In genomic region chr14:75130501-75131318, GRCm38 (mm10) we compare ENCODE assay signal across 8 mouse cellular contexts. TPM values are rescaled to one million over a fixed set of nuclear protein-coding genes. Genes with fewer than 3 reads are reported as not detected.
DNase-seq lines count a peak whose midpoint lies in the region; ATAC-seq and TF ChIP-seq lines count a peak whose summit lies in the region.

TSS of gene Lrrc63 (minus strand) at chr14:75130881.
TSS of gene Lcp1 (plus strand) at chr14:75131101.

- in situ Hi-C loops in CH12.LX (cut with MboI; ENCODE audit: low pct_ligation_motif_present, low pct_unique_long_range_greater_than_20kb, low sequenced_read_pairs), result no loop called here

- intact Hi-C loops in heart, postnatal 25 days (cut with DNase I), result loop anchor here (5.0 kb wide), 1 partner anchor 52 kb away; no protein-coding TSS in a partner anchor

- TF ChIP-seq CTCF in CH12.LX (conservative IDR thresholded peaks at IDR 0.05 in 1 of 2, IDR thresholded peaks at IDR 0.05 in 1 of 2; ENCODE audit: low read depth in 2 of 2, low read length in 2 of 2), result no peak
- TF ChIP-seq CTCF in lung, adult 2 months (IDR thresholded peaks at IDR 0.05; ENCODE audit: insufficient read depth, low read length), result no peak

- no peaks in the 10 kb centered on the region for H3K9me3 ChIP-seq in CH12.LX (replicated peaks; ENCODE audit: low read length)
- H3K9me3 ChIP-seq in forebrain, embryonic 15.5 days, result no peaks in the 10 kb centered on the region
- no peaks in the 10 kb centered on the region for H3K9me3 ChIP-seq in neural tube, embryonic 15.5 days (replicated peaks)

- H3K4me1 ChIP-seq in CH12.LX (ENCODE audit: control insufficient read depth in 1 of 2, insufficient read depth in 2 of 2), result peaks cover 0 to 16% of the 10 kb centered on the region in 2 experiments; a peak in 2 of 4 replicates
- peaks cover 7% of the 10 kb centered on the region for H3K4me1 ChIP-seq in forebrain, embryonic 15.5 days
- H3K4me1 ChIP-seq in lung, adult 2 months (ENCODE audit: control insufficient read depth, insufficient read depth, low read length), result peaks cover 16% of the 10 kb centered on the region
- peaks cover 3% of the 10 kb centered on the region; the same call in 1 of the 2 replicates for H3K4me1 ChIP-seq in neural tube, embryonic 15.5 days

- TF ChIP-seq POLR2A in CH12.LX (IDR thresholded peaks at IDR 0.05; ENCODE audit: low read depth, low read length), result peak; percentile 57
- peak; percentile 74; the same call in 1 of the 2 replicates for TF ChIP-seq POLR2A in lung, adult 2 months (IDR thresholded peaks at IDR 0.05; ENCODE audit: borderline replicate concordance, extremely low read depth, low read depth, low read length)

- WGBS in forebrain, embryonic 15.5 days, result 1% methylated on average over 41 of the region's 42 CpGs
- under 1% methylated on average over 42 of the region's 42 CpGs for WGBS in lung, adult 2 months
- WGBS in neural tube, embryonic 15.5 days, result under 1% methylated on average over 41 of the region's 42 CpGs

- 0 out of 2 replicates have a peak within 1 kb of the TSS, but pooled peaks have one; percentile 1 for H3K27ac ChIP-seq in CH12.LX (ENCODE audit: insufficient read depth, low read depth)
- peak within 1 kb of the TSS; percentile 50 for H3K27ac ChIP-seq in forebrain, embryonic 15.5 days (replicated peaks)
- H3K27ac ChIP-seq in neural tube, embryonic 15.5 days (replicated peaks), result peak within 1 kb of the TSS; percentile 67

- H3K79me2 ChIP-seq in CH12.LX (replicated peaks; ENCODE audit: control insufficient read depth, extremely low read depth, insufficient read depth, poor library complexity, severe bottlenecking), result no peaks in the 10 kb centered on the region

- peak; percentile 75 for DNase-seq in CH12.LX (ENCODE audit: extremely low read depth)
- peak; percentile 60 for DNase-seq in heart, postnatal 25 days (ENCODE audit: low spot score)
- peak; percentile 11 to 61 for DNase-seq in layer of hippocampus, adult 18-20 months (ENCODE audit: low spot score in 2 of 2)
- DNase-seq in lung, adult 2 months, result peak; percentile 78
- peak; percentile 70 for DNase-seq in testis, postnatal 14 days (ENCODE audit: low spot score)

- dilution Hi-C loops in CH12.LX (cut with MboI; ENCODE audit: extremely low pct_ligation_motif_present, extremely low pct_unique_long_range_greater_than_20kb, low sequenced_read_pairs), result no loop called here

- peaks cover 4% of the 10 kb centered on the region for H3K27me3 ChIP-seq in CH12.LX (replicated peaks)
- H3K27me3 ChIP-seq in forebrain, embryonic 15.5 days, result no peaks in the 10 kb centered on the region
- H3K27me3 ChIP-seq in neural tube, embryonic 15.5 days (replicated peaks), result no peaks in the 10 kb centered on the region

- no peak for TF ChIP-seq EP300 in CH12.LX (IDR thresholded peaks at IDR 0.05; ENCODE audit: low read length)

- peak within 1 kb of the TSS; percentile 62 for H3K9ac ChIP-seq in CH12.LX (ENCODE audit: insufficient read depth, low read depth)
- H3K9ac ChIP-seq in forebrain, embryonic 15.5 days (replicated peaks), result peak within 1 kb of the TSS; percentile 55
- peak within 1 kb of the TSS; percentile 57 for H3K9ac ChIP-seq in neural tube, embryonic 15.5 days (replicated peaks)

- H3K4me2 ChIP-seq in CH12.LX (ENCODE audit: insufficient read depth, low read depth, poor library complexity, severe bottlenecking), result peak within 1 kb of the TSS; percentile 95
- peak within 1 kb of the TSS; percentile 95 for H3K4me2 ChIP-seq in forebrain, embryonic 15.5 days (replicated peaks)
- peak within 1 kb of the TSS; percentile 90 for H3K4me2 ChIP-seq in neural tube, embryonic 15.5 days

- peak within 1 kb of the TSS; percentile 66 to 75 (median 74) for H3K4me3 ChIP-seq in CH12.LX (replicated peaks in 1 of 3; ENCODE audit: low read depth in 2 of 3, low read length in 2 of 3, poor library complexity in 1 of 3)
- peak within 1 kb of the TSS; percentile 71 for H3K4me3 ChIP-seq in forebrain, embryonic 15.5 days
- peak within 1 kb of the TSS; percentile 84 for H3K4me3 ChIP-seq in lung, adult 2 months (replicated peaks; ENCODE audit: extremely low read depth, low read depth, low read length)
- H3K4me3 ChIP-seq in neural tube, embryonic 15.5 days (replicated peaks), result peak within 1 kb of the TSS; percentile 64

- TF ChIP-seq RAD21 in CH12.LX (IDR thresholded peaks at IDR 0.05; ENCODE audit: low read depth, low read length), result no peak

- H3K36me3 ChIP-seq in CH12.LX (replicated peaks in 1 of 2; ENCODE audit: control insufficient read depth in 1 of 2, insufficient read depth in 1 of 2, low read length in 1 of 2), result no peaks in the 10 kb centered on the region
- H3K36me3 ChIP-seq in forebrain, embryonic 15.5 days, result no peaks in the 10 kb centered on the region
- no peaks in the 10 kb centered on the region for H3K36me3 ChIP-seq in neural tube, embryonic 15.5 days

- ATAC-seq in cerebellum, adult (ENCODE audit: insufficient number of reproducible peaks, low FRiP score, low TSS enrichment), result peak; percentile 62
- peak; percentile 94 for ATAC-seq in forebrain, embryonic 15.5 days (replicated peaks)
- peak; percentile 92 for ATAC-seq in neural tube, embryonic 15.5 days (ENCODE audit: low FRiP score)

TF ChIP-seq in CH12.LX, 34 proteins besides CTCF, POLR2A, EP300 and RAD21:
- TF ChIP-seq MXI1 (IDR thresholded peaks at IDR 0.05; ENCODE audit: low read depth, low read length) (peak; percentile 90), MAFK (IDR thresholded peaks at IDR 0.05; ENCODE audit: insufficient replicate concordance, low read length) (no peak), KAT2A (IDR thresholded peaks at IDR 0.05; ENCODE audit: insufficient replicate concordance, low read length) (no peak), UBTF (IDR thresholded peaks at IDR 0.05; ENCODE audit: low read depth, low read length) (no peak), NRF1 (IDR thresholded peaks at IDR 0.05; ENCODE audit: low read depth, low read length) (peak; percentile 81), TCF12 (IDR thresholded peaks at IDR 0.05; ENCODE audit: low read depth, low read length) (0 out of 2 replicates have a peak, but pooled peaks have one; percentile 9), ZMIZ1 (IDR thresholded peaks at IDR 0.05; ENCODE audit: low read depth, low read length) (no peak), GABPA (IDR thresholded peaks at IDR 0.05; ENCODE audit: insufficient replicate concordance, low read depth, low read length) (no peak), RCOR1 (conservative IDR thresholded peaks at IDR 0.05; ENCODE audit: low read depth, low read length) (no peak), JUN (IDR thresholded peaks at IDR 0.05; ENCODE audit: insufficient read depth, low read depth, low read length) (no peak), MYC (IDR thresholded peaks at IDR 0.05; ENCODE audit: low read depth, low read length) (peak; percentile 22; the same call in 1 of the 2 replicates), JUND (conservative IDR thresholded peaks at IDR 0.05; ENCODE audit: low read depth, low read length) (no peak), USF2 (conservative IDR thresholded peaks at IDR 0.05; ENCODE audit: low read depth, low read length) (no peak)

RNA-seq across cellular contexts. Expression of gene Lrrc63, which starts in this region (rescaled TPM):
- total RNA-seq in CH12.LX (2012; rRNA removed) (not detected in 2 replicates), CH12.LX (2014; rRNA removed) (0.15 TPM in 1 of 2 replicates, not detected in the other)
- not detected in 2 replicates for polyA plus RNA-seq in CH12.LX (2012; ENCODE audit: insufficient read length, low read depth)
- polyA plus RNA-seq in forebrain, embryonic 15.5 days (2015; fragmentation: Nextera tagmentation; extraction: Ambion mirVana), result not detected in 2 replicates
- not detected for total RNA-seq in heart, postnatal 25 days (2021)
- not detected for total RNA-seq in layer of hippocampus, adult 18-20 months (2021)
- polyA plus RNA-seq in lung, adult 2 months (2012; rRNA removed), result 0.03 and 0.04 TPM in 2 replicates
- not detected in 2 replicates for polyA plus RNA-seq in neural tube, embryonic 15.5 days (2015; fragmentation: Nextera tagmentation; extraction: Ambion mirVana)

RNA-seq across cellular contexts. Expression of gene Lcp1, which starts in this region (rescaled TPM):
- total RNA-seq in CH12.LX (2012; rRNA removed) (258 and 289 TPM in 2 replicates), CH12.LX (2014; rRNA removed) (373 and 384 TPM in 2 replicates)
- 777 and 805 TPM in 2 replicates for polyA plus RNA-seq in CH12.LX (2012; ENCODE audit: insufficient read length, low read depth)
- 11.2 and 12.4 TPM in 2 replicates for polyA plus RNA-seq in forebrain, embryonic 15.5 days (2015; fragmentation: Nextera tagmentation; extraction: Ambion mirVana)
- total RNA-seq in heart, postnatal 25 days (2021), result 10 to 100 TPM; 12.9 to 13.0 TPM
- 1 to 10 TPM; 5.2 to 6.0 TPM for total RNA-seq in layer of hippocampus, adult 18-20 months (2021)
- 26.6 and 54.4 TPM in 2 replicates for polyA plus RNA-seq in lung, adult 2 months (2012; rRNA removed)
- 12.4 and 38.7 TPM in 2 replicates for polyA plus RNA-seq in neural tube, embryonic 15.5 days (2015; fragmentation: Nextera tagmentation; extraction: Ambion mirVana)

Comparison
In these comparisons a context has a peak if more than half of its experiments do, and no peak if none do; other contexts are left out.
1. Peak in every context shown above with its lines: DNase-seq, ATAC-seq, H3K4me3 ChIP-seq and H3K27ac ChIP-seq.
2. RNA of gene Lcp1 (total RNA-seq): 258 to 384 TPM in CH12.LX; 12.9 to 13.0 TPM in heart, postnatal 25 days and 5.2 to 6.0 TPM in layer of hippocampus, adult 18-20 months; every median in the first group is over 10 times any median in the second.
3. RNA of gene Lcp1 (polyA plus RNA-seq): 777 to 805 TPM in CH12.LX; 26.6 to 54.4 TPM in lung, adult 2 months, 12.4 to 38.7 TPM in neural tube, embryonic 15.5 days and 11.2 to 12.4 TPM in forebrain, embryonic 15.5 days; every median in the first group is over 10 times any median in the second.
4. H3K27ac ChIP-seq: peak in every context shown above with its lines; median percentile 67 in neural tube, embryonic 15.5 days; 50 in forebrain, embryonic 15.5 days; 1 in CH12.LX.